In the genomic region with DNA sequence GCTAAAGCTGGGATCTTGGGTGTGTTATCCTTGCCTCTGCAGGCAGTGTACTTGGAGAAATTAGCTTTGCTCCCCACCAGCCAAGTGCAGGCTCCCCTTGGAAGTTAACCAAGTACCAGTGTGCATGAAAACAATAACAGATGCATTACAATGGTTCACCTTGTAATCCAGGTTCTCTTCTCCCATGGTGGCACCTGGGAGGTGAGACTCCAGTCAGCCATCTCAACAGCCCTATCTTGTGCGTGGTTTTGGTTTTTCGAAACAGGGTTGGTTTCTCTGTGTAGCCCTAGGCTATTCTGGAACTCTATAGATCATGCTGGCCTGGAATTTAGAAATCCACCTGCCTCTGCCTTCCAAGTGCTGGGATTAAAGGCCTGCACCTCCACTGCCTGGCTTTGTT, we compare ENCODE assay signal across 11 mouse cellular contexts. TPM values are rescaled to one million over a fixed set of nuclear protein-coding genes. Genes with fewer than 3 reads are reported as not detected.
DNase-seq lines count a peak whose midpoint lies in the region; ATAC-seq lines count a peak whose summit lies in the region.
"Had no signal": no experiment of that assay in that cellular context is flagged by ENCODE, and none has a peak within 500 bp of the region (broad histone marks: within the 10 kb centered on the region; RNA-seq: fewer than 3 reads in every experiment).

No protein-coding gene starts in this region.

- H3K27me3 ChIP-seq in lung, embryonic 15.5 days = no peaks in the 10 kb centered on the region
- no peaks in the 10 kb centered on the region for H3K27me3 ChIP-seq in stomach, embryonic 14.5 days (ENCODE audit: control insufficient read depth, insufficient read depth, low read length)
- H3K27me3 ChIP-seq: hindbrain, embryonic 12.5 days; limb, embryonic 13.5 days; midbrain, embryonic 13.5 days had no signal

- no peaks in the 10 kb centered on the region for H3K9me3 ChIP-seq in lung, embryonic 15.5 days
- no peaks in the 10 kb centered on the region for H3K9me3 ChIP-seq in stomach, embryonic 14.5 days (ENCODE audit: control insufficient read depth, low read depth, low read length)
- H3K9me3 ChIP-seq: hindbrain, embryonic 12.5 days; limb, embryonic 13.5 days; midbrain, embryonic 13.5 days had no signal

- H3K4me3 ChIP-seq in lung, embryonic 15.5 days = no peak overlapping the region
- no peak overlapping the region for H3K4me3 ChIP-seq in stomach, embryonic 14.5 days (ENCODE audit: low read depth, low read length)
- H3K4me3 ChIP-seq: hindbrain, embryonic 12.5 days; limb, embryonic 13.5 days; midbrain, embryonic 13.5 days had no signal

- peaks cover 35% of the 10 kb centered on the region for H3K36me3 ChIP-seq in lung, embryonic 15.5 days
- H3K36me3 ChIP-seq in stomach, embryonic 14.5 days (ENCODE audit: control insufficient read depth, insufficient read depth, low read length) = peaks cover 39% of the 10 kb centered on the region

- H3K4me2 ChIP-seq in lung, embryonic 15.5 days = no peak overlapping the region
- no peak overlapping the region for H3K4me2 ChIP-seq in stomach, embryonic 14.5 days (replicated peaks; ENCODE audit: low read depth, low read length)
- H3K4me2 ChIP-seq: midbrain, embryonic 13.5 days had no signal

- 82% methylated on average over 2 of the region's 2 CpGs for WGBS in lung, embryonic 15.5 days
- WGBS in stomach, embryonic 14.5 days = 89% methylated on average over 2 of the region's 2 CpGs

- no peak overlapping the region for H3K9ac ChIP-seq in lung, embryonic 15.5 days
- H3K9ac ChIP-seq in stomach, embryonic 14.5 days (replicated peaks; ENCODE audit: low read depth, low read length) = no peak overlapping the region
- H3K9ac ChIP-seq: hindbrain, embryonic 12.5 days; midbrain, embryonic 13.5 days had no signal

- no peak for ATAC-seq in lung, embryonic 15.5 days (ENCODE audit: borderline replicate concordance, extremely low read depth, low FRiP score, low TSS enrichment)
- no peak for ATAC-seq in stomach, embryonic 14.5 days (ENCODE audit: insufficient number of reproducible peaks, insufficient read depth, low FRiP score, low read depth)
- ATAC-seq: midbrain, embryonic 13.5 days had no signal

- intact Hi-C loops in heart, postnatal 10 days (cut with DNase I) = no loop called here

- peaks cover 73% of the 10 kb centered on the region for H3K4me1 ChIP-seq in lung, embryonic 15.5 days
- H3K4me1 ChIP-seq in stomach, embryonic 14.5 days (ENCODE audit: control insufficient read depth, insufficient read depth, low read length) = peaks cover 63% of the 10 kb centered on the region

- DNase-seq in adrenal gland, postnatal 10 days = peak; percentile 12
- DNase-seq in adrenal gland, postnatal 14 days = no peak
- no peak for DNase-seq in lung, postnatal 10 days
- DNase-seq in heart, postnatal 10 days = peak; percentile 20 to 28
- no peak for DNase-seq in frontal cortex, postnatal 14 days (ENCODE audit: low spot score in 2 of 2)
- no peak for DNase-seq in adrenal gland, postnatal 25 days

- peak overlapping the region; percentile 27; the same call in 1 of the 2 replicates for H3K27ac ChIP-seq in lung, embryonic 15.5 days
- H3K27ac ChIP-seq in stomach, embryonic 14.5 days (ENCODE audit: low read length) = peak overlapping the region; percentile 23; the same call in 1 of the 2 replicates
- H3K27ac ChIP-seq: hindbrain, embryonic 12.5 days; limb, embryonic 13.5 days; midbrain, embryonic 13.5 days had no signal

RNA-seq across cellular contexts. Expression of gene Mcl1, which starts 4.9 kb away (rescaled TPM):
- 100 to 1,000 TPM; 116 to 144 TPM for total RNA-seq in adrenal gland, postnatal 10 days (2021)
- 151 and 187 TPM in 2 replicates for total RNA-seq in adrenal gland, postnatal 14 days (2021)
- polyA plus RNA-seq in lung, embryonic 15.5 days (2015; fragmentation: Nextera tagmentation; extraction: Ambion mirVana) = 64.5 and 65.2 TPM in 2 replicates
- total RNA-seq in heart, postnatal 10 days (2021) = 100 to 1,000 TPM; 147 to 161 TPM
- polyA plus RNA-seq in stomach, embryonic 14.5 days (2014; fragmentation: Nextera tagmentation; extraction: Ambion mirVana) = 47.0 and 61.2 TPM in 2 replicates
- total RNA-seq in adrenal gland, postnatal 25 days (2021) = 165 and 167 TPM in 2 replicates

RNA-seq across cellular contexts. Expression of gene Adamtsl4, which starts 24.2 kb away (rescaled TPM):
- total RNA-seq in adrenal gland, postnatal 10 days (2021) = 10 to 100 TPM; 13.3 to 13.4 TPM
- 6.6 and 8.4 TPM in 2 replicates for total RNA-seq in adrenal gland, postnatal 14 days (2021)
- 3.1 and 5.7 TPM in 2 replicates for polyA plus RNA-seq in lung, embryonic 15.5 days (2015; fragmentation: Nextera tagmentation; extraction: Ambion mirVana)
- total RNA-seq in heart, postnatal 10 days (2021) = 10 to 100 TPM; 32.2 to 37.4 TPM
- polyA plus RNA-seq in stomach, embryonic 14.5 days (2014; fragmentation: Nextera tagmentation; extraction: Ambion mirVana) = 3.1 and 5.3 TPM in 2 replicates
- 5.6 and 6.1 TPM in 2 replicates for total RNA-seq in adrenal gland, postnatal 25 days (2021)

RNA-seq across cellular contexts. Expression of gene Ensa, which starts 38.7 kb away (rescaled TPM):
- 10 to 100 TPM; 67.8 to 68.1 TPM for total RNA-seq in adrenal gland, postnatal 10 days (2021)
- 72.6 and 74.5 TPM in 2 replicates for total RNA-seq in adrenal gland, postnatal 14 days (2021)
- polyA plus RNA-seq in lung, embryonic 15.5 days (2015; fragmentation: Nextera tagmentation; extraction: Ambion mirVana) = 65.3 and 69.2 TPM in 2 replicates
- 10 to 100 TPM; 61.4 to 63.6 TPM for total RNA-seq in heart, postnatal 10 days (2021)
- 76.3 and 81.3 TPM in 2 replicates for polyA plus RNA-seq in stomach, embryonic 14.5 days (2014; fragmentation: Nextera tagmentation; extraction: Ambion mirVana)
- total RNA-seq in adrenal gland, postnatal 25 days (2021) = 86.4 and 93.1 TPM in 2 replicates

Comparison
In these comparisons a context has a peak if more than half of its experiments do, and no peak if none do; other contexts are left out.
1. DNase-seq: peak in adrenal gland, postnatal 10 days (single experiment) and heart, postnatal 10 days (2 of 2); none in adrenal gland, postnatal 14 days (single experiment), lung, postnatal 10 days (single experiment), frontal cortex, postnatal 14 days (0 of 2) and adrenal gland, postnatal 25 days (single experiment).